Mouse (Mus musculus) neural tube, embryonic 10.5 days (tissue): ENCODE data around the gene Ptcd3.
"Not testable (repeated sequence)": the region's sequence is repeated elsewhere in the genome, so short reads cannot be mapped to it uniquely, and the experiment has no call there.

Source experiments
- DNase-seq: peaks from one replicate; pipeline ENCODE4 v3.0.0-alpha.2; 2017; ENCODE audit warnings: low spot score; ENCODE audit errors: extremely low spot score

The Ptcd3 gene

GRCm38 (mm10) chr6:71871396-71871795, 37.2 kb downstream of the Ptcd3 start:
- no peak for DNase-seq

- DNase-seq = no peak
Measured at GRCm38 (mm10) chr6:71868809-71869208, 39.7 kb downstream of the Ptcd3 start.

DNA sequence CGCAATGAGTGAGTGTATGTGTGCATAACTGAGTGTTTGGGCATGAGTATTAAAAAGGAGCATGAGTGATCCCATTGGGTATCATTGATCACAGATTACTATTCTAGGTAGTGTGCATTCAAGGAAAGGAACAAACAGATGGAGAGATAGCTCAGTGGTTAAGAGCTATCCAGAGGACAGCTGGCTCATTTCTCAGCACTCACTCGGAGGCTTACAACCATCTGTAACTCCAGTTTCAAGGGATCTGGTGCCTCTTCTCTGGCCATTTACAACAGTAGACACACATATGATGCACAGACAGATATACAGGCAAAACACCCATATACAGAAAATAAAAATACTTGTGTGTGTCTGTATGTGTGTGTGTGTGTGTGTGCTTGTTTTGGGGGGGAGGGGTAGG, 40.8 kb downstream of the Ptcd3 start:
- DNase-seq = no peak

GRCm38 (mm10) chr6:71846906-71847305, 61.6 kb downstream of the Ptcd3 start:
- DNase-seq = not testable (repeated sequence)

- DNase-seq = no peak
Measured at GRCm38 (mm10) chr6:71840597-71841290, 67.8 kb downstream of the Ptcd3 start.

- DNase-seq = no peak
Measured at GRCm38 (mm10) chr6:71839815-71840214, 68.7 kb downstream of the Ptcd3 start.

DNA sequence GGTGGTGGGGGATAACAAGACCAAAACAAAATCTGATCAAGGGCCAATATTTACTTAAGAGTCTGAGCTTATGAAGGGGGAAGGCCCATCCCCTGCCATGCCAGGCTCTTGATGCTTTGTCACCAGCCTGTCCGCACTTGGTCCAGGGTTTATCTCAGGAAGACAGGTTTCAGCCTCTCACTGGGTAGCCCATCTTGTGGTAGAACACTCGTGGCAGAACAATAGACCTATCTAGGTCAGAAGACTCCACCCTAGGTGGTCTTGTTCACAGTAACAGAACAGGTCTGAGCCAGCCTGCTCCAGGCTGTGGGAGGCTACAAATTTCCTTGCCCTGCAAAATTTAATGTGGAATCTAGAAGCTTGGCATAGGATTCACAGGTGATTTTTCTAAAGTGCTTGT, 71.7 kb downstream of the Ptcd3 start:
- DNase-seq = no peak

GRCm38 (mm10) chr6:71831581-71831960, 77.0 kb downstream of the Ptcd3 start:
- peak; percentile 91 for DNase-seq

DNA sequence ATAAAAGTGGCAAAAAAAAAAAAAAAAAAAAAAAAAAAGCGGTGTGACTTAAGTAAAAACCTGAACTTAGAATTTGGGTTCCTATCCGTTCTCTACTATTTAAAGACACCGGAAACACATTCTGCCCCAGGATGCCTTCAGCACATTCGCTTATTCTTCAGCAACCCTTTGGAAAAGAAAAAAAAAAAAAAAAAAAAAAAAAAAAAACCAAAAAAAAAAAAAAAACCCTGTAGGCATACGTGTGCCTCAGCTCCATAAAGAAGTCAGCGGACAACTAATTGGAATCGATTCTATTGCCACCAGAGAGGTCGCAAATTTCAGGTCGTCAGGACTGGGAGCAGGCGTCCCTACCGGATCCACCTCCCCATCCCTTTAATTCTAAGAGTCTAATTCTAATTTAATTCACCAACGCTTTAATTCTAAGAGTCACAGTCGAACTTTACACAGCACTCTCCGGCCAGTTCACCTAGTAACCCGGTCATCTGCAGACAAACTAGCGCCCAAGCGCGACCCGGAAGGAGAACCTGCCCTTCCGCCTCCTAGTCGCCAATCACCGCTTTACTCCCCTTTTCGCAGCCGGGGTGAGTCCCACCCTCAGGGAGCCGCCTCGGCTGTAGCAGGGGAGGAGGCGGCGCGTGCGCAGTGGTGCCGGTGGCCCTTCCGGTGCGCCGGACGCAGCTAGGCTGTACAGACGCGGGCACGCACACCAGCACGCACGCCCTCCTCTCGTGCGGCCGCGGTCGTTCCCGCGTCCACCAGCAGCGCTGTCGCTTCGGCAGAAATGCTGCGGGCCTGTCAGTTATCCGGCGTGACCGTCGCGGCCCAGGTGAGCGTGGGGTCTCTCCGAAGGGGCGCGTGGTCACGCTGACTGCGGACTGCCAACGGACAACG, 77.6 kb downstream of the Ptcd3 start, which contains the start of gene Immt:
TSS of gene Immt (plus strand) at position 642 of the 891 bp plus-strand sequence.
- DNase-seq = peak; percentile 94
